Mouse (Mus musculus) stomach, postnatal 0 days (tissue): ENCODE data around the gene Zp1. TPM values are rescaled to one million over a fixed set of nuclear protein-coding genes. Genes with fewer than 3 reads are reported as not detected.

Source experiments
- ATAC-seq: fragments of 200-750 bp; cut with Nextera tagmentation; 2 replicates; pipeline ENCODE4 v1.8.0; 2017; ENCODE audit not compliant: low FRiP score, low TSS enrichment
- DNase-seq: peaks from one replicate; pipeline ENCODE4 v3.0.0-alpha.2; 2016; ENCODE audit warnings: low spot score
- H3K27ac ChIP-seq: fragments of 300-500 bp; sonication (generic); replicated peaks from 2 replicates; pipeline ENCODE4 v1.5.1; 2014; ENCODE audit warnings: mild to moderate bottlenecking, control low read depth
- H3K27me3 ChIP-seq: fragments of 300-500 bp; sonication (generic); 2 replicates; pipeline ENCODE4 v1.6.1; 2014; ENCODE audit warnings: low read length; ENCODE audit not compliant: control insufficient read depth, insufficient read depth
- H3K36me3 ChIP-seq: fragments of 300-500 bp; sonication (generic); 2 replicates; pipeline ENCODE4 v1.6.1; 2014; ENCODE audit warnings: low read length, mixed read lengths; ENCODE audit not compliant: control insufficient read depth, insufficient read depth
- H3K4me1 ChIP-seq: fragments of 300-500 bp; sonication (generic); replicated peaks from 2 replicates; pipeline ENCODE4 v1.6.1; 2014; ENCODE audit warnings: antibody characterized with exemption; ENCODE audit not compliant: control insufficient read depth, insufficient read depth
- H3K4me2 ChIP-seq: fragments of 300-500 bp; sonication (generic); replicated peaks from 2 replicates; pipeline ENCODE4 v1.6.1; 2014; ENCODE audit warnings: low read depth, mild to moderate bottlenecking, control low read depth, moderate library complexity
- H3K4me3 ChIP-seq: fragments of 300-500 bp; sonication (generic); 2 replicates; pipeline ENCODE4 v1.5.1; 2014; ENCODE audit warnings: low read depth, low read length, control low read depth
- H3K9ac ChIP-seq: fragments of 300-500 bp; sonication (generic); 2 replicates; pipeline ENCODE4 v1.6.1; 2014; ENCODE audit warnings: mild to moderate bottlenecking, low read length, control low read depth, mixed read lengths
- H3K9me3 ChIP-seq: fragments of 300-500 bp; sonication (generic); 2 replicates; pipeline ENCODE4 v1.6.1; 2016; ENCODE audit warnings: low read length; ENCODE audit not compliant: control insufficient read depth
- CTCF ChIP-seq: IDR thresholded peaks from 2 replicates; pipeline ENCODE4 v1.5.1; 2016; ENCODE audit warnings: antibody characterized with exemption, low read depth, mild to moderate bottlenecking, moderate library complexity
- EP300 ChIP-seq: optimal IDR thresholded peaks from 2 replicates; pipeline ENCODE3; 2016; ENCODE audit warnings: antibody characterized with exemption
- WGBS: fragments of 180-500 bp; shearing (Covaris S2); extraction: QIAGEN DNeasy Blood & Tissue Kit; methylation state at CpG from one replicate; pipeline ENCODE4 v1.1.7; 2014; 5-methylcytosine and 5-hydroxymethylcytosine counted together
- polyA plus RNA-seq: library from polyadenylated mRNA; unstranded; fragments of >200 nt; fragmentation: Nextera tagmentation; extraction: Ambion mirVana; gene quantifications from 2 replicates; pipeline ENCODE4 v1.2.1, GENCODE M21; 2015

The Zp1 gene
- polyA plus RNA-seq = 0.08 and 0.17 TPM in 2 replicates

DNA sequence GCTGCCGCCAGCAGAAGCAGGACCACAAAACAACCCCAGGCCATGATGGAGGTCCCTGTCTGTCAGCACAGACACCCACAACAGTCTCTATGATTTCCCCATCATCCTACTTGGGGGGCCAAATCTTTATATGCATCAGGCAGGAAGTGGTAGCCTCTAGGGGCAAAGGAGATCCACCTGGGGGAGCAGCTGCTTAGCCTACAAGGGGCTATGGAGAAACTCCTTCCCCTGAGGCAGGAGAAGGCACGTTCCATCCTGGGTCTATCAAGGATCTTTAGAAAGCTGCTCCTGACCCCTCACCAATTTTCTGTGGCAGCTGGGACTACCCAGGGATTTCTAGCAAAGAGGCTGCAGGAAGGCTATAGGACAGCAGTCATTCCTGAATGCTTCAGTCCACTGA is at the start of gene Zp1:
Gene Zp1, minus strand, starts transcription at position 101 of the 400 bp plus-strand sequence.
- no peak within 1 kb of the TSS for H3K9ac ChIP-seq
- H3K4me2 ChIP-seq = no peak within 1 kb of the TSS
- H3K9me3 ChIP-seq = no peaks in the 10 kb centered on the region
- no peak for ATAC-seq
- no peaks in the 10 kb centered on the region for H3K27me3 ChIP-seq
- TF ChIP-seq EP300 (no peak), CTCF (no peak)
- no peak within 1 kb of the TSS for H3K27ac ChIP-seq
- no peaks in the 10 kb centered on the region for H3K36me3 ChIP-seq
- no peaks in the 10 kb centered on the region for H3K4me1 ChIP-seq
- no peak within 1 kb of the TSS for H3K4me3 ChIP-seq
- 66% methylated on average over 2 of the region's 2 CpGs for WGBS
- DNase-seq = no peak

- no peak for ATAC-seq
- WGBS = 86% methylated on average over 7 of the region's 7 CpGs
These were observed 48.1 kb upstream of the Zp1 start for GRCm38 (mm10) chr19:10968578-10968977.

DNA sequence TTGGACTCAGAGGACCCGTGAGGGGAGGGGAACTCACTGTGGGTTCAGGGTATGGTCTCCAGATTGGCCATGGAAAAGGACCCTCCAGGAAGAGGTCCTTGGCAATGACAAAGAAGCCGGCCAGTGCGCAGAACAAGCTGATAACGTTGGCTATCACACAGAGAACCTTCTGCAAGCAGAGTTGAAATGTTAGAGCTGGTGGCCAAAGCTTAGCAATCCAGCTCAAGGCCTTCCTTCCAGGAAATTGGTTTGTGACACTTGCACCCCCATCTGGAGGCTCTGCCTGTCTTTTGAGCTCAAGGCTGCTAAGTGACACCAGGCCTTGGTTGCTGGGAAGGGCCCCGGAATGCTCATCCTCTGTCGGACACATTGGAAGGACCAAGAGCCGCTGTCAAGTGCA is 45.3 kb upstream of the Zp1 start:
- DNase-seq (no peak), ATAC-seq (no peak)
- Histone ChIP-seq H3K9me3 (no peaks in the 10 kb centered on the region), H3K9ac (no peak overlapping the region), H3K36me3 (no peaks in the 10 kb centered on the region), H3K27me3 (no peaks in the 10 kb centered on the region), H3K4me2 (no peak overlapping the region), H3K27ac (no peak overlapping the region), H3K4me1 (no peaks in the 10 kb centered on the region), H3K4me3 (no peak overlapping the region)
- TF ChIP-seq EP300 (no peak), CTCF (no peak)
- 76% methylated on average over 7 of the region's 7 CpGs for WGBS

More at GRCm38 (mm10) chr19:10968578-10968977, 48.1 kb upstream of the Zp1 start:
- Histone ChIP-seq H3K4me3 (no peak overlapping the region), H3K9ac (no peak overlapping the region), H3K4me1 (no peaks in the 10 kb centered on the region), H3K27ac (no peak overlapping the region), H3K27me3 (no peaks in the 10 kb centered on the region), H3K9me3 (0 out of 2 replicates have a peak, but pooled peaks cover 2% of the 10 kb centered on the region), H3K36me3 (no peaks in the 10 kb centered on the region), H3K4me2 (no peak overlapping the region)
- TF ChIP-seq CTCF = no peak
- DNase-seq = no peak

DNA sequence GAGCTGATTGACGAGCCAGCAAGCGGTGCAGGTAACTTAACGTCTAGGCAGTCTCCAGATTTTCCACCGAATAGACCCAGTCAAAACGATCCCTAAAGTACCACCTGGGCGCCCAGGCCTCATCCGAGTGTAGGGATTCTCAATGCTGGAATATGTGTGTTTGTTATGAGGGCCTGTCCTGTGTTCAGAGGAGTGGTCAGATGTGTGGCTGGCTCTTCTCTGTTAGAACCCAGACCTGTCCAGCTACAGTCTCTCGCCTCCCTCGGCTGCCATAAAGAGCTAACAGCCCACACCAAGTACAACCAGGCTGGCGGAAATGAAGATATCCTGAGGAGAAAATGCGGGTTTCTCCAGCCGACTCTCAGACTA is 39.5 kb upstream of the Zp1 start:
- Histone ChIP-seq H3K9me3 (no peaks in the 10 kb centered on the region), H3K9ac (no peak overlapping the region), H3K4me3 (no peak overlapping the region), H3K4me1 (no peaks in the 10 kb centered on the region), H3K27me3 (no peaks in the 10 kb centered on the region), H3K27ac (no peak overlapping the region), H3K36me3 (no peaks in the 10 kb centered on the region), H3K4me2 (no peak overlapping the region)
- no peak; the same call in 1 of the 2 replicates for ATAC-seq
- WGBS = 41% methylated on average over 12 of the region's 12 CpGs
- DNase-seq = no peak
- no peak for TF ChIP-seq CTCF

GRCm38 (mm10) chr19:10959085-10959977 is 38.9 kb upstream of the Zp1 start:
- no peak overlapping the region for H3K9ac ChIP-seq
- peak; percentile 95 for TF ChIP-seq CTCF
- TF ChIP-seq EP300 = no peak
- peak; percentile 36 for DNase-seq
- 26% methylated on average over 11 of the region's 11 CpGs for WGBS
- H3K9me3 ChIP-seq = no peaks in the 10 kb centered on the region
- no peak overlapping the region for H3K27ac ChIP-seq
- H3K27me3 ChIP-seq = no peaks in the 10 kb centered on the region
- H3K4me1 ChIP-seq = no peaks in the 10 kb centered on the region
- H3K36me3 ChIP-seq = no peaks in the 10 kb centered on the region
- H3K4me3 ChIP-seq = no peak overlapping the region
- no peak overlapping the region for H3K4me2 ChIP-seq
- ATAC-seq = peak; percentile 66
